Mouse (Mus musculus) ES-Bruce4 (cell line): Measurements from ENCODE around the gene Arfgef3. TPM values are rescaled to one million over a fixed set of nuclear protein-coding genes. Genes with fewer than 3 reads are reported as not detected.

Experiments used
- H3K27ac ChIP-seq: 2 replicates; pipeline ENCODE4 v1.5.1; 2012; ENCODE audit warnings: low read length, inconsistent platforms; ENCODE audit not compliant: insufficient read depth
- H3K27me3 ChIP-seq: 2 replicates; pipeline ENCODE4 v1.6.1; 2012; ENCODE audit warnings: mild to moderate bottlenecking, low read length, inconsistent platforms; ENCODE audit not compliant: control insufficient read depth, poor library complexity, insufficient read depth, severe bottlenecking
- H3K36me3 ChIP-seq: 2 replicates; pipeline ENCODE4 v1.6.1; 2012; ENCODE audit warnings: inconsistent platforms, mild to moderate bottlenecking, low read length, moderate library complexity; ENCODE audit not compliant: control insufficient read depth, poor library complexity, insufficient read depth, severe bottlenecking
- H3K4me1 ChIP-seq: one replicate; pipeline ENCODE4 v1.8.1; 2011; ENCODE audit warnings: low read length; ENCODE audit not compliant: control insufficient read depth, insufficient read depth
- H3K4me3 ChIP-seq: 2 replicates; pipeline ENCODE4 v1.5.1; 2011; ENCODE audit warnings: low read depth, mild to moderate bottlenecking, low read length
- H3K9ac ChIP-seq: 2 replicates; pipeline ENCODE4 v1.6.1; 2012; ENCODE audit warnings: low read depth, mild to moderate bottlenecking, inconsistent platforms; ENCODE audit not compliant: poor library complexity, severe bottlenecking
- H3K9me3 ChIP-seq: replicated peaks from 2 replicates; pipeline ENCODE4 v1.6.1; 2012; ENCODE audit warnings: mild to moderate bottlenecking, low read length, inconsistent platforms; ENCODE audit not compliant: control insufficient read depth, poor library complexity, insufficient read depth, severe bottlenecking
- CTCF ChIP-seq: IDR thresholded peaks from one replicate; pipeline ENCODE4 v1.8.1; 2011; ENCODE audit warnings: low read depth, low read length
- EP300 ChIP-seq: IDR thresholded peaks from 2 replicates; pipeline ENCODE4 v1.6.1; 2011; ENCODE audit warnings: low read depth, low read length; ENCODE audit not compliant: insufficient read depth
- POLR2A ChIP-seq: IDR thresholded peaks from one replicate; pipeline ENCODE4 v1.8.1; 2011; ENCODE audit warnings: low read length; ENCODE audit not compliant: insufficient read depth
- polyA plus RNA-seq: library from polyadenylated mRNA; stranded (reverse); fragments of >200 nt; gene quantifications from 2 replicates; pipeline ENCODE4 v1.2.4, GENCODE M21; 2011; ENCODE audit warnings: low read depth; ENCODE audit not compliant: missing spikeins, insufficient read depth, insufficient read length

Arfgef3 gene
- polyA plus RNA-seq, 1 experiment, result 5.0 TPM

GRCm38 (mm10) chr10:18646035-18646434 lies 97.7 kb downstream of the Arfgef3 start:
- Histone ChIP-seq H3K9me3 (no peaks in the 10 kb centered on the region), H3K27ac (no peak overlapping the region), H3K27me3 (no peaks in the 10 kb centered on the region), H3K36me3 (no peaks in the 10 kb centered on the region), H3K4me1 (peaks cover 2% of the 10 kb centered on the region), H3K4me3 (no peak overlapping the region), H3K9ac (no peak overlapping the region)
- no peak for TF ChIP-seq EP300
- no peak for TF ChIP-seq POLR2A
- no peak for TF ChIP-seq CTCF

- H3K4me1 ChIP-seq, result peaks cover 2% of the 10 kb centered on the region
- no peaks in the 10 kb centered on the region for H3K27me3 ChIP-seq
- no peak overlapping the region for H3K27ac ChIP-seq
- H3K4me3 ChIP-seq, result no peak overlapping the region
- no peak overlapping the region for H3K9ac ChIP-seq
- H3K36me3 ChIP-seq, result no peaks in the 10 kb centered on the region
- TF ChIP-seq CTCF, result no peak
- no peak for TF ChIP-seq POLR2A
- peak; percentile 86 for TF ChIP-seq EP300
- H3K9me3 ChIP-seq, result no peaks in the 10 kb centered on the region
These were observed 99.4 kb downstream of the Arfgef3 start for GRCm38 (mm10) chr10:18644346-18644745.

- Histone ChIP-seq H3K9ac (no peak overlapping the region), H3K36me3 (no peaks in the 10 kb centered on the region), H3K27ac (peak overlapping the region; percentile 60), H3K4me1 (peaks cover 2% of the 10 kb centered on the region), H3K9me3 (no peaks in the 10 kb centered on the region), H3K4me3 (no peak overlapping the region), H3K27me3 (no peaks in the 10 kb centered on the region)
- no peak for TF ChIP-seq POLR2A
- no peak for TF ChIP-seq EP300
- TF ChIP-seq CTCF, result no peak
These were observed 100.2 kb downstream of the Arfgef3 start for GRCm38 (mm10) chr10:18643506-18643905.

- no peak overlapping the region for H3K4me3 ChIP-seq
- H3K27me3 ChIP-seq, result no peaks in the 10 kb centered on the region
- TF ChIP-seq EP300 (no peak), POLR2A (no peak), CTCF (no peak)
- H3K27ac ChIP-seq, result peak overlapping the region; percentile 60; the same call in 1 of the 2 replicates
- H3K4me1 ChIP-seq, result peaks cover 2% of the 10 kb centered on the region
- H3K36me3 ChIP-seq, result no peaks in the 10 kb centered on the region
- no peaks in the 10 kb centered on the region for H3K9me3 ChIP-seq
- H3K9ac ChIP-seq, result no peak overlapping the region
These were observed 100.9 kb downstream of the Arfgef3 start for GRCm38 (mm10) chr10:18642854-18643253.

GRCm38 (mm10) chr10:18640596-18640995 lies 103.2 kb downstream of the Arfgef3 start:
- H3K27ac ChIP-seq, result no peak overlapping the region
- H3K36me3 ChIP-seq, result no peaks in the 10 kb centered on the region
- no peaks in the 10 kb centered on the region for H3K9me3 ChIP-seq
- no peak overlapping the region for H3K4me3 ChIP-seq
- peaks cover 2% of the 10 kb centered on the region for H3K4me1 ChIP-seq
- no peak for TF ChIP-seq POLR2A
- no peak for TF ChIP-seq EP300
- no peak for TF ChIP-seq CTCF
- H3K9ac ChIP-seq, result no peak overlapping the region
- H3K27me3 ChIP-seq, result no peaks in the 10 kb centered on the region

GRCm38 (mm10) chr10:18635450-18635849 lies 108.3 kb downstream of the Arfgef3 start:
- Histone ChIP-seq H3K4me3 (no peak overlapping the region), H3K9me3 (no peaks in the 10 kb centered on the region), H3K36me3 (no peaks in the 10 kb centered on the region), H3K27ac (no peak overlapping the region), H3K9ac (no peak overlapping the region), H3K27me3 (no peaks in the 10 kb centered on the region), H3K4me1 (peaks cover 5% of the 10 kb centered on the region)
- no peak for TF ChIP-seq EP300
- no peak for TF ChIP-seq CTCF
- TF ChIP-seq POLR2A, result no peak
